Mouse (Mus musculus) bone marrow macrophage, adult 2 months (primary cell): ENCODE results near the gene Tdp2. TPM values are rescaled to one million over a fixed set of nuclear protein-coding genes. Genes with fewer than 3 reads are reported as not detected.

Experiments
- H3K27ac ChIP-seq: 2 replicates; pipeline ENCODE4 v1.5.1; 2012; ENCODE audit warnings: low read depth, low read length; ENCODE audit not compliant: insufficient read depth
- H3K4me1 ChIP-seq: 2 replicates; pipeline ENCODE4 v1.6.1; 2012; ENCODE audit warnings: low read length; ENCODE audit not compliant: control insufficient read depth, insufficient read depth
- H3K4me3 ChIP-seq: 2 replicates; pipeline ENCODE4 v1.5.1; 2012; ENCODE audit warnings: mild to moderate bottlenecking, low read length, moderate library complexity; ENCODE audit not compliant: insufficient read depth
- CTCF ChIP-seq: IDR thresholded peaks from 2 replicates; pipeline ENCODE4 v1.5.1; 2012; ENCODE audit warnings: low read depth, mild to moderate bottlenecking, low read length, moderate library complexity
- POLR2A ChIP-seq: IDR thresholded peaks from 2 replicates; pipeline ENCODE4 v1.6.1; 2012; ENCODE audit warnings: mild to moderate bottlenecking, low read depth, low read length, borderline replicate concordance
- polyA plus RNA-seq: library from polyadenylated mRNA; stranded (reverse); fragments of >200 nt; gene quantifications from 2 replicates; pipeline ENCODE4 v1.2.4, GENCODE M21; 2012; ENCODE audit not compliant: missing spikeins, insufficient read depth, insufficient read length

Gene Tdp2
- polyA plus RNA-seq, 1 experiment, result 29.0 TPM

DNA sequence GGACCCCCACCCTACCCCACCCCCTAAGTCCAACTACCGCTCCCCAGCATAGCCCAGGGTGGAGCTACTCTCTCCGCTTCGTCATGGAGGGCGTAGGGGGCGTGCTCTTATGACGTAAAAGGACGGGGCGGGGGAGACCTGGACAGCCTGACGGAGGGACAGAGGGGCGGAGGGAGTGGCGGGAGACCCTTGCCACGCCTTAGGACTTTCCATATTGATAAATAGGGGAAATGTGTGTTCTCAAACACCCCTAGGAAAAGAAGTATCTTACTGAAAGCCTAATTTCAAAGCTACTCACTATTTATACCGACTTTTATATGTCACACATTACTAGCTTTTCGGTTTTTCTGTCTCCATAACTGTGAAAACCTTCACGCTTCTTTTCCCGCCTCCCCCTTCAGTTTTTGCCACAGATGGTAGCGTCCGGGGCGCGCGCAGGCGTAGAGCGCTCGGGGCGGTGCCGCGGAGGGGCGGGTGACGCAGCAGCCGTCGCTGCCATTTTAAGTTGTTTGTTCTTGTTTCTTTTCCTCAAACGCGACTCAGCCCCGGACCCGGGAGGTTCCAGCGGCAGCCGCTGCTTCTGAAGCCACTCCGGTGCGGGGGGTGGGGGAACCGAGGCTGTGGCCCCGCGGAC lies 30.7 kb upstream of the Tdp2 start:
- Histone ChIP-seq H3K4me1 (peaks cover 12% of the 10 kb centered on the region), H3K4me3 (peak overlapping the region; percentile 89), H3K27ac (peak overlapping the region; percentile 100)
- TF ChIP-seq POLR2A (peak; percentile 77; the same call in 1 of the 2 replicates), CTCF (no peak)

GRCm38 (mm10) chr13:24801308-24801921 lies 30.1 kb upstream of the Tdp2 start, which contains the start of gene BC005537:
TSS of gene BC005537 (plus strand) at chr13:24801657.
- Histone ChIP-seq H3K4me3 (peak within 1 kb of the TSS; percentile 89), H3K4me1 (peaks cover 12% of the 10 kb centered on the region), H3K27ac (peak within 1 kb of the TSS; percentile 100)
- TF ChIP-seq CTCF, result no peak
- no peak for TF ChIP-seq POLR2A

DNA sequence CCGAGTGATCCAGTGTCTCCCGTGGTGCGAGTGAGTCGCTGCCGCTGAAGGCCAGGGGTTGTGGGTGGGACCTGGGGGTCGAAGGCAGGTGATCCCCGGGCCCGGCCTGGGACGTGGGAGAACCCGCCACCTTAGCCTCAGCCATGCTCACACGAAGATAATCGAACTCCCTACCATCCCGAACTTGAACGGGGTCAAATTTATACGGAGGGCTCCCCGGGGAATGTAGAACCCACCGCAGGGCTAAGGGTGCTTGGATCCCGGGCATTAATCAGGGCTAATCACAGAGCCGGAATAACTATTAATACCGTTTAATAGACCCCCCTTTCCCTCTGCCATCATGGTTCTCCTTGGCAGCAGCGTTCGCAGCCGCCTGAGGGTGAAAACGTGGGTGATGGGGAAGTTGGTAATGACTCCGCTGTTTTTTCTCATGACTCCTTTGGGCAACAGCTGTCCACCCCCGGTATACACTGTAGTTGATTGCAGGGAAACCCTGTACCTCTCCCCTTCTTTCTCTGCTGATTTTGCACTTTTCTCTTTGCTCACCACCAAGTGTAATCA lies 29.3 kb upstream of the Tdp2 start:
- peak overlapping the region; percentile 100 for H3K27ac ChIP-seq
- TF ChIP-seq CTCF (no peak), POLR2A (no peak)
- peak overlapping the region; percentile 89 for H3K4me3 ChIP-seq
- peaks cover 13% of the 10 kb centered on the region for H3K4me1 ChIP-seq

GRCm38 (mm10) chr13:24803196-24803595 lies 28.3 kb upstream of the Tdp2 start:
- Histone ChIP-seq H3K4me1 (peaks cover 9% of the 10 kb centered on the region), H3K27ac (peak overlapping the region; percentile 100), H3K4me3 (peak overlapping the region; percentile 89)
- no peak for TF ChIP-seq POLR2A
- no peak for TF ChIP-seq CTCF

GRCm38 (mm10) chr13:24806079-24806478 lies 25.4 kb upstream of the Tdp2 start:
- peaks cover 6% of the 10 kb centered on the region for H3K4me1 ChIP-seq
- no peak for TF ChIP-seq POLR2A
- TF ChIP-seq CTCF, result no peak
- H3K27ac ChIP-seq, result peak overlapping the region; percentile 60

GRCm38 (mm10) chr13:24812521-24812920 lies 19.0 kb upstream of the Tdp2 start:
- H3K27ac ChIP-seq, result no peak overlapping the region
- TF ChIP-seq POLR2A, result no peak
- no peak for TF ChIP-seq CTCF
- peaks cover 11% of the 10 kb centered on the region for H3K4me1 ChIP-seq
- no peak overlapping the region for H3K4me3 ChIP-seq

More at GRCm38 (mm10) chr13:24806079-24806478, 25.4 kb upstream of the Tdp2 start:
- H3K4me3 ChIP-seq, result peak overlapping the region; percentile 63

DNA sequence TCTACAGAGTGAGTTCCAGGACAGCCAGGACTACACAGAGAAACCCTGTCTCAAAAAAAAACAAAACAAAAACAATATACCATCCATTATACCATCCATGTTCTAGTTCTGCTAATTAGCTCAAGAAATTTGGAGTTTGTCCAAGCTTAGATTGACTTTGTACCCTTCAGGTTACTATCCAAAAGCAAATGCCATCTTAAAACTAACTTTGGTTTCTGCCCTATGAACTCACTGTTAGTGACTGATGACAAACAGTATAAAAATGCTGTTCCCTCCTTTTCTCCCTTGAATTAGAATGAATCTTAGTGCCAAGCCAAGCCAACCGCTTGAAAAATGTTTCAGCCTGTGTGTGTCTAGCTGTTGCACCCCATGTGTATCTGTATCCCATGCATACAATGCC lies 16.9 kb upstream of the Tdp2 start:
- Histone ChIP-seq H3K4me3 (no peak overlapping the region), H3K27ac (no peak overlapping the region), H3K4me1 (peaks cover 8% of the 10 kb centered on the region)
- TF ChIP-seq CTCF (no peak), POLR2A (no peak)

GRCm38 (mm10) chr13:24816125-24817092 lies 15.1 kb upstream of the Tdp2 start:
- no peak overlapping the region for H3K4me3 ChIP-seq
- no peak overlapping the region for H3K27ac ChIP-seq
- peaks cover 6% of the 10 kb centered on the region for H3K4me1 ChIP-seq
- TF ChIP-seq POLR2A, result no peak
- no peak for TF ChIP-seq CTCF

DNA sequence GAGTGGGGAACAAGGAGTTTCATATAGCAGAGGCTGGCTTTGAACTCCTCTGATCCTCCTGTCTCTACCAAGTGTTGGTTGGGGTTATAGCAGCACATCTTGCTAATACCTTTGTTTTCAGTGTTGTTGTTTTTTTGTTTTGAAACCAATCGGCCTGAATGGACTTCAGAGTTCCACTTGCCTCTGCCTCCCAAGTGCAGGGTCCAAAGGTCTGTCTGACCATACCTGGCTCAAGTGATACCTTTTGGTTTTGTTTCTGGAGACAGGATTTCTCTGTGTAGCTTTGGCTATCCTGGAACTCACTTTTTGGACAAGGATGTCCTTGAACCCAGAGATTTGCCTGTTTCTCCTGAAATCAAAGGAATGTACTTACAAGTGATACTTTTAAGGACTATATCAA lies 11.5 kb upstream of the Tdp2 start:
- Histone ChIP-seq H3K4me3 (no peak overlapping the region), H3K4me1 (no peaks in the 10 kb centered on the region), H3K27ac (no peak overlapping the region)
- no peak for TF ChIP-seq POLR2A
- TF ChIP-seq CTCF, result no peak
